Mouse (Mus musculus) MEL (cell line): ENCODE measurements at regions not wholly inside any gene's neighbourhood (a gene's known extent, or its start where the extent isn't known, plus 50 kb on each side); places are given as distances from the start of the nearest gene placed in this dataset.

Experiments
- DNase-seq: peaks from one replicate; pipeline ENCODE4 v3.0.0; 2011; ENCODE audit warnings: low read depth, low spot score
- H3K27ac ChIP-seq: 2 replicates; pipeline ENCODE4 v1.5.1; 2012; ENCODE audit warnings: low read depth, mild to moderate bottlenecking, control low read depth, low read length, moderate library complexity; ENCODE audit not compliant: control insufficient read depth
- H3K27me3 ChIP-seq, 2 experiments: fragments of 150-350 bp in 1 of 2; sonication (generic) in 1 of 2; 2 replicates each; pipeline ENCODE4 v1.6.1; 2012; ENCODE audit warnings: low read length in 2 of 2, mild to moderate bottlenecking in 2 of 2, improper control_type of control experiment in 1 of 2, moderate library complexity in 1 of 2; ENCODE audit not compliant: insufficient read depth in 2 of 2, control insufficient read depth in 1 of 2
- H3K36me3 ChIP-seq, 2 experiments: 2 replicates each; pipeline ENCODE4 v1.6.1; 2012 to 2014; ENCODE audit warnings: low read length in 2 of 2, improper control_type of control experiment in 1 of 2, inconsistent platforms in 1 of 2, mild to moderate bottlenecking in 1 of 2; ENCODE audit not compliant: insufficient read depth in 2 of 2, control insufficient read depth in 1 of 2
- H3K4me1 ChIP-seq, 2 experiments: fragments of 150-350 bp in 1 of 2; sonication (generic) in 1 of 2; 2 replicates each; pipeline ENCODE4 v1.6.1; 2012; ENCODE audit warnings: low read length in 2 of 2, improper control_type of control experiment in 1 of 2, mild to moderate bottlenecking in 1 of 2; ENCODE audit not compliant: insufficient read depth in 2 of 2, control insufficient read depth in 1 of 2
- H3K4me3 ChIP-seq, 2 experiments: fragments of 150-350 bp in 1 of 2; sonication (generic) in 1 of 2; 2 replicates each; pipeline ENCODE4 v1.5.1; 2012; ENCODE audit warnings: low read depth in 2 of 2, low read length in 2 of 2, mild to moderate bottlenecking in 2 of 2, moderate library complexity in 2 of 2, control low read depth in 1 of 2, improper control_type of control experiment in 1 of 2; ENCODE audit not compliant: control insufficient read depth in 1 of 2, insufficient read depth in 1 of 2
- H3K79me2 ChIP-seq: 2 replicates; pipeline ENCODE4 v1.6.1; 2012; ENCODE audit warnings: mild to moderate bottlenecking, low read length, moderate library complexity; ENCODE audit not compliant: control insufficient read depth, poor library complexity, insufficient read depth
- H3K9ac ChIP-seq: 2 replicates; pipeline ENCODE4 v1.6.1; 2012; ENCODE audit warnings: low read depth, mild to moderate bottlenecking, control low read depth, low read length, moderate library complexity; ENCODE audit not compliant: control insufficient read depth, poor library complexity, severe bottlenecking
- H3K9me3 ChIP-seq: fragments of 150-350 bp; sonication (generic); replicated peaks from 2 replicates; pipeline ENCODE4 v1.6.1; 2012; ENCODE audit warnings: mild to moderate bottlenecking, low read length, improper control_type of control experiment, moderate library complexity; ENCODE audit not compliant: insufficient read depth
- CTCF ChIP-seq, 3 experiments: IDR thresholded peaks in 2 of 3; conservative IDR thresholded peaks in 1 of 3; 2 replicates each; pipeline ENCODE4 v1.5.1; 2011 to 2012; ENCODE audit warnings: low read length in 3 of 3, low read depth in 2 of 3, mild to moderate bottlenecking in 2 of 3, improper control_type of control experiment in 1 of 3, inconsistent platforms in 1 of 3, mixed read lengths in 1 of 3, moderate library complexity in 1 of 3; ENCODE audit not compliant: control insufficient read depth in 1 of 3, insufficient read depth in 1 of 3, poor library complexity in 1 of 3, severe bottlenecking in 1 of 3
- E2F4 ChIP-seq: IDR thresholded peaks from 2 replicates; pipeline ENCODE4 v1.6.1; 2011; ENCODE audit warnings: low read depth, low read length, improper control_type of control experiment, borderline replicate concordance
- ELF1 ChIP-seq: IDR thresholded peaks from 2 replicates; pipeline ENCODE4 v1.6.1; 2014; ENCODE audit warnings: low read depth, mild to moderate bottlenecking, inconsistent platforms, low read length, improper control_type of control experiment, moderate library complexity
- ETS1 ChIP-seq: IDR thresholded peaks from 2 replicates; pipeline ENCODE4 v1.6.1; 2012; ENCODE audit warnings: low read depth, mild to moderate bottlenecking, inconsistent platforms, low read length, improper control_type of control experiment, moderate library complexity
- GABPA ChIP-seq: IDR thresholded peaks from 2 replicates; pipeline ENCODE4 v1.6.1; 2012; ENCODE audit warnings: low read depth, mild to moderate bottlenecking, inconsistent platforms, low read length, improper control_type of control experiment, moderate library complexity
- HCFC1 ChIP-seq: IDR thresholded peaks from 2 replicates; pipeline ENCODE4 v1.6.1; 2012; ENCODE audit warnings: low read depth, mild to moderate bottlenecking, inconsistent platforms, low read length, improper control_type of control experiment, moderate library complexity
- JUND ChIP-seq: IDR thresholded peaks from 2 replicates; pipeline ENCODE4 v1.6.1; 2011; ENCODE audit warnings: low read depth, mild to moderate bottlenecking, improper control_type of control experiment, low read length
- KAT2A ChIP-seq: conservative IDR thresholded peaks from 2 replicates; pipeline ENCODE4 v1.6.1; 2012; ENCODE audit warnings: low read depth, low read length, improper control_type of control experiment, inconsistent platforms
- MAX ChIP-seq: IDR thresholded peaks from 2 replicates; pipeline ENCODE4 v1.6.1; 2011; ENCODE audit warnings: low read length, improper control_type of control experiment
- MYC ChIP-seq: IDR thresholded peaks from 2 replicates; pipeline ENCODE4 v1.6.1; 2011; ENCODE audit warnings: low read depth, mild to moderate bottlenecking, low read length, improper control_type of control experiment, moderate library complexity
- NRF1 ChIP-seq: IDR thresholded peaks from 2 replicates; pipeline ENCODE4 v1.6.1; 2014; ENCODE audit warnings: low read depth, mild to moderate bottlenecking, inconsistent platforms, low read length, improper control_type of control experiment, moderate library complexity; ENCODE audit not compliant: poor library complexity, insufficient read depth, severe bottlenecking
- POLR2A ChIP-seq, 2 experiments: IDR thresholded peaks; 2 replicates each; pipeline ENCODE4 v1.6.1; 2011 to 2012; ENCODE audit warnings: low read length in 2 of 2, mild to moderate bottlenecking in 2 of 2, control low read depth in 1 of 2, improper control_type of control experiment in 1 of 2, low read depth in 1 of 2, moderate library complexity in 1 of 2; ENCODE audit not compliant: control insufficient read depth in 1 of 2, insufficient read depth in 1 of 2, poor library complexity in 1 of 2
- POLR2AphosphoS2 ChIP-seq: IDR thresholded peaks from 2 replicates; pipeline ENCODE4 v1.6.1; 2011; ENCODE audit warnings: low read length, improper control_type of control experiment
- POLR2AphosphoS5 ChIP-seq: IDR thresholded peaks from 2 replicates; pipeline ENCODE4 v1.6.1; 2012; ENCODE audit warnings: low read depth, borderline replicate concordance, mild to moderate bottlenecking, inconsistent platforms, low read length, moderate library complexity, mixed read lengths
- RAD21 ChIP-seq: IDR thresholded peaks from 2 replicates; pipeline ENCODE4 v1.6.1; 2011; ENCODE audit warnings: mild to moderate bottlenecking, low read depth, low read length, improper control_type of control experiment
- RCOR1 ChIP-seq: IDR thresholded peaks from 2 replicates; pipeline ENCODE4 v1.6.1; 2012; ENCODE audit warnings: low read depth, mild to moderate bottlenecking, inconsistent platforms, low read length, improper control_type of control experiment
- SIN3A ChIP-seq: IDR thresholded peaks from 2 replicates; pipeline ENCODE4 v1.6.1; 2012; ENCODE audit warnings: low read length, improper control_type of control experiment, inconsistent platforms
- TAL1 ChIP-seq: IDR thresholded peaks from 2 replicates; pipeline ENCODE4 v1.6.1; 2012; ENCODE audit warnings: mild to moderate bottlenecking, inconsistent platforms, low read length, moderate library complexity, mixed read lengths
- TCF12 ChIP-seq: IDR thresholded peaks from 2 replicates; pipeline ENCODE4 v1.6.1; 2014; ENCODE audit warnings: low read depth, mild to moderate bottlenecking, inconsistent platforms, low read length, improper control_type of control experiment, moderate library complexity
- USF2 ChIP-seq, 2 experiments: IDR thresholded peaks; 2 replicates each; pipeline ENCODE4 v1.6.1; 2011 to 2012; ENCODE audit warnings: improper control_type of control experiment in 2 of 2, low read length in 2 of 2, borderline replicate concordance in 1 of 2, inconsistent platforms in 1 of 2, low read depth in 1 of 2, mild to moderate bottlenecking in 1 of 2; ENCODE audit not compliant: insufficient read depth in 1 of 2
- ZC3H11A ChIP-seq: IDR thresholded peaks from 2 replicates; pipeline ENCODE4 v1.6.1; 2012; ENCODE audit warnings: low read depth, mild to moderate bottlenecking, inconsistent platforms, low read length, improper control_type of control experiment
- ZKSCAN1 ChIP-seq: IDR thresholded peaks from 2 replicates; pipeline ENCODE4 v1.6.1; 2012; ENCODE audit warnings: low read depth, mild to moderate bottlenecking, inconsistent platforms, low read length, improper control_type of control experiment, moderate library complexity
- ZMIZ1 ChIP-seq: IDR thresholded peaks from 2 replicates; pipeline ENCODE4 v1.6.1; 2012; ENCODE audit warnings: low read depth, mild to moderate bottlenecking, inconsistent platforms, low read length, improper control_type of control experiment, moderate library complexity

DNA sequence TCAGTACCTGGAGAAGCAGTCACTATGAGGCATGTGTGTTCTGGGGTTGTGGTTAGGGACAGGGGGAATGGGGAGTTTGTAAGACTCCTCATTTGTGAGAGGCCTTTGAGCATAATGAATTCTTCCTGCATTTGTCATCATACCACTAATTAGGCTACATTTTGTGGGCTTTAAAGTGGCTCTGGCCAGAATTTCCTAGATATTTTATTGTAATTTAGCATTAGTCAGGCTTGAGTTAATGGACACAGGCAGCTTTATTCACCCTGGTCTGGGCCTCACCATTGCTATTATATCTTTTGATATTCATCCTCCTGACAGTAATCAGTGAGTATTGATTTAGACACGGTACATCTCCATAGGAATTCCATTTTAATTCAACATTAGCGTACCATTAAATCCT is 151.8 kb upstream of the Ntf3 start:
- H3K36me3 ChIP-seq = no peaks in the 10 kb centered on the region
- H3K27ac ChIP-seq = no peak overlapping the region
- no peak overlapping the region for H3K4me3 ChIP-seq
- no peaks in the 10 kb centered on the region for H3K27me3 ChIP-seq
- no peak for TF ChIP-seq ZMIZ1
- no peak for TF ChIP-seq KAT2A
- TF ChIP-seq ZKSCAN1 = no peak
- TF ChIP-seq RAD21 = no peak
- TF ChIP-seq ETS1 = no peak
- no peak for TF ChIP-seq MYC
- TF ChIP-seq ZC3H11A = no peak
- no peak for TF ChIP-seq NRF1
- TF ChIP-seq JUND = no peak
- TF ChIP-seq TAL1 = no peak
- no peak for TF ChIP-seq HCFC1
- no peak for TF ChIP-seq TCF12
- TF ChIP-seq MAX = no peak
- TF ChIP-seq RCOR1 = no peak
- no peak for TF ChIP-seq CTCF (IDR thresholded peaks at IDR 0.05 in 2 of 3, conservative IDR thresholded peaks at IDR 0.05 in 1 of 3; ENCODE audit: control insufficient read depth in 1 of 3, insufficient read depth in 1 of 3, low read depth in 2 of 3, low read length in 3 of 3, poor library complexity in 1 of 3, severe bottlenecking in 1 of 3)
- no peak for TF ChIP-seq POLR2A (IDR thresholded peaks at IDR 0.05; ENCODE audit: control insufficient read depth in 1 of 2, insufficient read depth in 1 of 2, low read depth in 1 of 2, low read length in 2 of 2, poor library complexity in 1 of 2)
- no peaks in the 10 kb centered on the region for H3K9me3 ChIP-seq
- no peaks in the 10 kb centered on the region for H3K4me1 ChIP-seq
- no peak for DNase-seq
- H3K9ac ChIP-seq = no peak overlapping the region
- H3K79me2 ChIP-seq = no peaks in the 10 kb centered on the region

DNA sequence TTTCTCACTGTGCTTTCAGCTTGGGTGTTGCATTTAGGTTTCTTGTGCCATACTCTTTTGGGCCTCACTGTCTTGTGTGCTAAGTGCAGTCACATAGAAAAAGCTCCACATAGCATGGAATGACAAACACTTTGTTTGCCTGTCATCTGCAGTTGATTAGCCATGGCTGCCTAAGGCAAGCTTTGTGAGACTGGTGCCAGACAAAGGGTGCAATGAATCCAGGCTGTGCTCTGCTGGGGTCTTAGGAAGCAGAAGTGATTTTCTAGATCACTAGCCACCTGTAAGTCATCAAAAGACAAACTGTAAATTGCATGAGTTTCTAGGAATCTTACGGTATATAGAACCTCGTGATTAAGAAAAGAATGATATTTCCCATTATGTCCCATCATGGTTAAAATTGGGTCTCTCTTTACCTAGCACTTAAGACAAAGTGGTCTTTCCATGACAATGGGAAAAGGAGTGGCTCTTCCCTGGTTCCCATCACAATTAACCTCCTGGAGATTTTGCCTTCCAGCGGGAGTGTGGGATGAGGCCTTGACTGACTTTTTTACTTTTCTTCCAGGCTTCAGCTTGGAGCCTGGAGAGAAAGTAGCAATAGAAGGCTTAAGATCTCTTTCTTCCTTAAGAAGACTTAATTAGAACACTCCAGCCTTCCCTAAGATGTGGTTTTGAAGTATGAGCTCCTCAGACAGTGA is 144.2 kb upstream of the Ntf3 start:
- Histone ChIP-seq H3K9ac (no peak overlapping the region), H3K4me3 (no peak overlapping the region), H3K9me3 (no peaks in the 10 kb centered on the region), H3K4me1 (no peaks in the 10 kb centered on the region), H3K27me3 (no peaks in the 10 kb centered on the region), H3K79me2 (no peaks in the 10 kb centered on the region), H3K27ac (no peak overlapping the region), H3K36me3 (no peaks in the 10 kb centered on the region)
- DNase-seq = no peak
- no peak for TF ChIP-seq SIN3A
- no peak for TF ChIP-seq POLR2AphosphoS2
- no peak for TF ChIP-seq E2F4
- no peak for TF ChIP-seq POLR2AphosphoS5
- TF ChIP-seq RAD21 = no peak
- no peak for TF ChIP-seq GABPA
- no peak for TF ChIP-seq ZC3H11A
- no peak for TF ChIP-seq MYC
- no peak for TF ChIP-seq USF2 (IDR thresholded peaks at IDR 0.05; ENCODE audit: borderline replicate concordance in 1 of 2, insufficient read depth in 1 of 2, low read depth in 1 of 2, low read length in 2 of 2)
- no peak for TF ChIP-seq ZMIZ1
- TF ChIP-seq ZKSCAN1 = no peak
- TF ChIP-seq ELF1 = no peak
